Mouse (Mus musculus) naive thymus-derived CD4-positive, alpha-beta T cell, adult 2 months (primary cell): Measurements from ENCODE around the gene Prkaa1.
"Not testable (repeated sequence)": the region's sequence is repeated elsewhere in the genome, so short reads cannot be mapped to it uniquely, and the experiment has no call there.

Experiments
- DNase-seq: peaks from one replicate; pipeline ENCODE4 v3.0.0-alpha.2; 2011; ENCODE audit warnings: low read depth

Prkaa1 gene

GRCm38 (mm10) chr15:5165121-5165773 lies 21.6 kb downstream of the Prkaa1 start:
- no peak for DNase-seq

- DNase-seq = no peak
These were observed 29.7 kb downstream of the Prkaa1 start for GRCm38 (mm10) chr15:5173217-5173820.

DNA sequence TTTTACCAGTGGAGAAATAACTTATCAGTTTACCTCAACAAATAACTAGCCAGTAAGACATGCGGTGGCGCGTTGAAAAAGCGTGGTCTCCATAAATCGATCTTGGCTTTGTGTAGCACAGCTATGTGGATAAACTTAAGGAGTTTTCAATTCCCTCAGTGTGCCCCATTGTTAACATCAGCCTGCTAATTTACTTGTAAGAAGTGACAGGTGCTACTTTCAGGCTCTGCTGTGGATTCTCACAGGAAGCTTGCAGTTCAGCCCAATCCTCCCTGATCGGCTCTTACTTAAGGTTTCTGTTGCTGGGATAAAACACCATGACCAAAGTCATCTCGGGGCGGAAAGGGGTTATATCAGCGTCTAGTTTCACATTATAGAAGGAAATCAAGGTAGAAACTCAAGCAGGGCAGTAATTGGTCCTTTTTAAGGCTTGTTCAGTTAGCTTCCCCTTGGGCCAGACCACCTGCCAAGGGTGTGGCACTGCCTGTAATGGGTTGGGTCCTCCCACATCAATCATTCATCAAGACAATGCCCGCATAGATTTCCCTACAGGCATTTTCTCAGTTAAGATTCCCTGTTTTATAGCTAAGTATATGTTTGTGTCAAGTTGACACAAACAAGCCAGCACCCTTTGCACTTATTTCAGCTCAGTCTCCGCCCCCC lies 41.1 kb downstream of the Prkaa1 start:
- peak; percentile 38 for DNase-seq

- peak; percentile 68 for DNase-seq
These were observed 42.0 kb downstream of the Prkaa1 start, which contains the start of gene Ttc33 for GRCm38 (mm10) chr15:5185366-5186292. Gene Ttc33, plus strand, starts transcription at chr15:5185525.

DNA sequence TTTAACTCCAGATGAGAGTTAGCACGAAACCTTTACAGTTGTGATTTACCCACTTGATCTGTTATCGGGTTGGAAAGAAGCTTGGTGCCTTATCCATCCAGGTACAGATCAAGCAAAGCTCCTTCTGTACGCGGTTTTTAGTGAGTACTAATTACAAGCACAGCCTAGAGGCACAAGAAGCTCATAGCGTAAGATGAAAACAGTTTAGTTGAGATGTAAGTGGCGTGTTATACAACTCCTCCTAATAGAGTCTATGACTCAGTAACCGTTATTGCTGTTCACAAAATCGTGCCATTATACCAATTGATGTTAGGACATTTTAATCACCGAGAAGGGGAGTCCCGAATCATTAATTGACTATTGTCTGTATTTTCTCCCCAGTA lies 42.6 kb downstream of the Prkaa1 start:
- peak; percentile 35 for DNase-seq

- DNase-seq = peak; percentile 10
These were observed 43.5 kb downstream of the Prkaa1 start for GRCm38 (mm10) chr15:5187116-5187515.

DNA sequence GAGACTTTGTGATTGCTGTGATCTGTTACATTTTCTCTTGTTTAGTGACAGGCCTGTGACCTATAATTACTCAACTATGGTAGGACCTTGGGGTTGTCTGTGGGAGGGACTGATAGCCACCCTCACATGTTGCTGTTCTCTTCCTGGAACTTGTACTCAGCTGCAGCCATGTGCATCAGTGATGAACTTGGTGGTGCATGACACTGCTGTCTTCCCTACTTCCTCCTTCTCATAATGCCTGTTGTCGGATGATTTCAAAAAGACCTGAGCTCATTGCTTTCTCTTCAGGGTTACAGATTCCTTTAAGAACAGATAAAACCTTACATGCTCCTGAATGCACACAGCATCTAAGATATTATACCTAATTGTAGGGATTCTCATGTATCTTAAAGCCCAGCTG lies 44.4 kb downstream of the Prkaa1 start:
- DNase-seq = no peak

DNA sequence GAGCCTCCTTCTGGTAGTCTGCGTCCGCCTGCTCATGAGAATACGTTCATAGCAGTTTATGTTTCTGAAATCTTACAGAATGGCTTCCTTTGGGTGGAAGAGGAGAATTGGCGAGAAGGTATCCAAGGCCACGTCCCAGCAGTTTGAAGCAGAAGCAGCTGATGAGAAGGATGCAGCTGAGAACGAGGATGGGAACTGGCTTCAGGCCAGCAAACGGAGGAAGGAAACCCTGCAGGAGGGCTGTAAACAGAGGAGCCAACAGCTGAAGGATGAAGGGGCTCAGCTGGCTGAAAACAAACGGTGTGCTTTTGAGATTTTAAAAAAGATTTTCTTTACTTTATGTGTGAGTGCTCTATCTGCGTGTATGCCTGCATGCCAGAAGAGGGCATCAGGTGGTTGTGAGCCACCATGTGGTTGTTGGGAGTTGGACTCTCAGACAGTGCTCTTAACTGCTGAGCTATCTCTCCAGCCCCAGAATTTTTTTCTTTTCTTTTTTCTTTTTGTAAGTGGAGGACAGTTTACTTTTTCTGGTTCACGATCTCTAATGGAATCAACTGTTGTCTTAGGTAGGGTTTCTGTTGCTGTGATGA lies 45.9 kb downstream of the Prkaa1 start:
- no peak for DNase-seq

GRCm38 (mm10) chr15:5193833-5194232 lies 50.2 kb downstream of the Prkaa1 start:
- DNase-seq = peak; percentile 44

- no peak for DNase-seq
These were observed 50.8 kb downstream of the Prkaa1 start for GRCm38 (mm10) chr15:5194446-5194845.

DNA sequence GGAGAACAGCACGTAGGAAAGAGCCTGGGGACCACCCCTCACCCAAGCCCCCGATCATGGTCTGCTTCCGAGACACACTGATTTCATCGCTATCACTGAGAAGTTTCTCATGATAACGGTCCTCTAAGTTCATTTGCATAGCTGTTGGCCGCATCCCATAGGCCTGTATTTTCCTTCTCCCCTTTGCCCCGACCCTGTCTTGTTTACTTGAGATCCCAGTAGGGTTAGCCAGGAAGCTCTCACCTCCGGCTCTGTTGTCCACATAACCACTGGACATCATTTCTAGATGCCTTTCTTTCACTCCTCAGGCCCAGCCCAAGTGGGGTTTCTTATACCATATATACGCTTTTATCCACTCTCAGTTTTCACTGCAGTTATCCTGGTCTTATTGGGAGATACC lies 51.3 kb downstream of the Prkaa1 start:
- DNase-seq = no peak

DNA sequence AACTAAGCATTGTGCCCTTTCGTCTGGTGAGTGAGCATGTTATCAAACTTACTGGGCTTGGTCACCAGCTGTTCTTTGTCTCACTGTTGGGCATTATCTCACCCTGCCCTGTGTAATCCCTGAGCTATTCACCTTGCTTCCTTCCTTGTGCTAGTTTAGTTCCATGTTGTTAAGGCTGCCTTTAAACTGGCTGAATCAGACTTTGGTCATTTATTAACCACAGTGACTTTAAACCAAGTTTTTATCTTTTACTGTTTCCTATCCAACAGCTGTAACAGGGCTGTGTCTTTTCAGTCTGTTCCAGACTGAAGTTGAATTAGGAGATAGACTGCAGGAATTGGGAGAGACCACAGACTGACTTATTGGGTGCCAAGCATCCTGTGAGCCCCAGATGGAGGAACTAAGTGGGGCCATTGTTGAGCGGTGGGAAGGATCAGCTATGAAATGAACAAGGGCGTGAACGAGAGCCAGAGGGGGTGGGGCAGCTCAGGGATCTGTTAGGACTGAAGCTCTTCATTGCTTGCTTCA lies 52.4 kb downstream of the Prkaa1 start:
- no peak for DNase-seq

- DNase-seq = no peak
These were observed 53.0 kb downstream of the Prkaa1 start for GRCm38 (mm10) chr15:5196691-5197090.

DNA sequence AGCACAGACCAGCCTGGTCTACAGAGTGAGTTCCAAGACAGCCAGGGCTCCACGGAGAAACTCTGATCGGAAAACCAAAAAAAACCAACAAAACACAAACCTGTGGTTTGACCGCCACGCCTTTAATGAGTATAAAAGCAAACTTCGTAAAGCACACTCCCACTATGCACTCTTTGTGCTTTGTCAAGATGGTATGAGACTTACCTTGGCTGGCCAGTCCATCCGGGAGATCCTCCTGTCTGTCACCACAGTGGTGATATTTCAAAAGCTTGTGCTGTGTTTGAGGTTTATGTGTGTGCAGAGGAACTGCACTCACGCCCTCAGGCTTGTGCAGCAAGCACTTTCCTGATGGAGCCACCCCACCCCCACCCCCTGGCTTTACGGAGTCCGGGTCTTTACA lies 61.6 kb downstream of the Prkaa1 start:
- DNase-seq = no peak

- DNase-seq = no peak
These were observed 65.5 kb downstream of the Prkaa1 start for GRCm38 (mm10) chr15:5209116-5209515.

- no peak for DNase-seq
These were observed 76.8 kb downstream of the Prkaa1 start for GRCm38 (mm10) chr15:5220491-5220890.

GRCm38 (mm10) chr15:5230746-5231145 lies 87.1 kb downstream of the Prkaa1 start:
- DNase-seq = not testable (repeated sequence)
